Mouse (Mus musculus): ENCODE data around the gene Gcsam.

The Gcsam gene

DNA sequence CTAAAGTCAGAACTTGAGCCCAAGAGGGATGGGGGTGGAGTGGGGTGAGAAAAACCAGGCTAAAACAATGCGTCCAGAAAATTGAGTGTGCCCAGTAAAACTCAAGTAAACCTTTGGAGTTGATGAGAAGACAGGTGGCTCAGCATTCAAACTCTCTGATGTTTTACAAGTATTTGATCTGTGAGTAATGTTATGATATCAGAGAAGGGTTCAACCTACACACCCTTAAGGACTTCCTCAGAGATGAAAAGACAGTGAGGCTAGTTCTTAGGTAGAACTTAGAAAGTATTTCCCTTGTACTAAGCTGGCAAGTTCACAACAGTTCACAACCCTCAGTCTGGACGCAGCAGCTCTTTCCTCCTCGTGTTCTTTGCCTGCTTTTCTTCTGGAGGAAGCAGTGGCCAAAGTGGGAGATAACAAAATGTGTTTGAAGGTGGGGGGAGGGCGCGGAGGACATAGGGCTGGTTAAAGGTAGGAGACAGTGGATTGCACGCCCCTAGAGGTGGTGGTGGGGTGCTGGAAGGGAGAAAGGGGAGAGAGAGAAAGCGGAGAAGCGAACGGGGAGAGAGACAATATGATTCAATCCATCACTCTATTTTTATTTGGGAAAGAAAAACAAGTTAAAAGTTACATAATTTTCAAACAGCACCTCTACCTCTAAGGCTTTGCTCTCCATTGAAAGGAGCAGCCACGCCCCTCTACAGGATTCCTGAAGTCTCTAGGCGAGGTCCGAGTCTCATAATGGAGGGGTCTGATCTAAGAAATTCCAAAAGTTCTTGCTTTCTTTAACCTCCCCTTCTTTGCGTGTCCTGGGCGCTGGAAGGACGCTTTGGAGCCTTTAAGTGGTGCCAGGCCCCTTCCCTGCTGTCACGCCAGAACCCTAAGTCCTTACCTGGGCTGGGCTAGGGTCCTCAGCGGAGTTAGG, 43.1 kb downstream of the Gcsam start:
- DNase-seq, result no peak

GRCm38 (mm10) chr16:45653934-45654332, 43.8 kb downstream of the Gcsam start, which contains the start of gene BC016579:
Gene BC016579 (minus strand): TSS chr16:45654068.
- peak; percentile 58 for DNase-seq

- no peak for DNase-seq
These were observed 44.3 kb downstream of the Gcsam start for GRCm38 (mm10) chr16:45654465-45654864.

DNA sequence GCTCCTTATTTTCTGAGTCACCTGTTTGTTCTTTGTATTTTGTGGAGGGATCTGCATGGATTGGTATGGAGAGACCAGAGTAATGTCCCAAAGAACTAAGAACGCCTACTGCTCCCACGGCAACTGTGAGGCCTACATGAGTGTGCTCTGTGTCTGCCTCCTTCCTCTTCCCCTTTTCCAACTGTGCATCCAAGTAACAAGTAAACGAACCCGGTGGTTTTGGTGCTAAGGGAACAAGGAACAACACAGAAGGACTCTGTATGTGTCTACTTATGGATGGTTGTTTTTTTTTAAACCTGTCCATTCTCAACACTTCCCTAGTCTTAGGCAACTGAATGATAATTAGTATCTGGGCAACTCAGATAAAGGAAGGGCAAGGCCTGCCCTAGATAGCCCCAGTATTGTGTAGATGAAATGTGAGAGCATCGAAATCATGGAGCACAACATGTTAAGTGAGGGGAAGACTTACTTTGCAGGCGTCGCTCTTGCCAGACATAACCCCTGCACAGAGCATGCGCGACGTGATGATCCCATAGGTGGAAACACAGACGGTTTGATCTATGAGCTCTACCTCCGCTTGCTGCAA, 47.5 kb downstream of the Gcsam start:
- DNase-seq, result peak; percentile 26

- no peak for DNase-seq
These were observed 48.1 kb downstream of the Gcsam start for GRCm38 (mm10) chr16:45658248-45658647.

GRCm38 (mm10) chr16:45659596-45659995, 49.4 kb downstream of the Gcsam start:
- no peak for DNase-seq

- DNase-seq, result no peak
These were observed 52.2 kb downstream of the Gcsam start for GRCm38 (mm10) chr16:45662381-45662780.

DNA sequence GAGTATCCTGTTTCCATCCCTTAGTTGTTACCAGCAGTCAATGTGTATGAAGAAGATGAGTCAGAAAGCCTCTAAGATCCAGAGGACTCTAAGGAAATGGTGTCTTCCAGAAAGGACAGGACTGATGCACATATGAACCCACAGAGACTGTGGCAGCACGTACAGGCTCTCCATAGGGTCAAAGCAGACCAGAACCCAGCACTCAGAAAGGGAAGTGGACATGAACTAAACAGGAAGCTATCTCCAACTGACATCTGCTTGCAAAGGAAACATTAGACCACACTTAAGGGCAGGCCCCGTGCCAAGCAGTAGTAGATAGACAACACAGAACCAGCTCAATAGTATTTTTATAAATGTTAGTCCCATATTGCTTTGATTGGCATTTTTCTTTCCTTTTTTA, 56.0 kb downstream of the Gcsam start:
- peak; percentile 59 for DNase-seq

DNA sequence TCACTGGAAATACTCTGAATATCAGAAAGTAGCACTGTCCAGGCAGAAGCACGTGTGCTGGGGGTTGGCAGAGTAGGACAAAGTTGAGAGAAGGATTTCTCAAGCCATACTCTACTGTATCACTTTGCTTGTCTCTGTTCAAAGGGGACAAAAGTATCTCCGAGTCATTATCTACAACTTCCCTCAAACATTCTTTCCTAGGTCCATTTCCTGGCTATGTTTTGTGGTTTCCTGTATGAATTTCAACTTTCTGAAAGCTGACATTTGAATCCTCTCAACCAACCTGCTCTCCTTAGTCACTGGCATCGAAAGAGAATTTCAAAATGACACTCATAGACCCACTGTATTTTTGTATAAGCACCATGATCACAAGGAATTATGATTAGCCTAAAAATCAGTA, 58.0 kb downstream of the Gcsam start:
- DNase-seq, result no peak

DNA sequence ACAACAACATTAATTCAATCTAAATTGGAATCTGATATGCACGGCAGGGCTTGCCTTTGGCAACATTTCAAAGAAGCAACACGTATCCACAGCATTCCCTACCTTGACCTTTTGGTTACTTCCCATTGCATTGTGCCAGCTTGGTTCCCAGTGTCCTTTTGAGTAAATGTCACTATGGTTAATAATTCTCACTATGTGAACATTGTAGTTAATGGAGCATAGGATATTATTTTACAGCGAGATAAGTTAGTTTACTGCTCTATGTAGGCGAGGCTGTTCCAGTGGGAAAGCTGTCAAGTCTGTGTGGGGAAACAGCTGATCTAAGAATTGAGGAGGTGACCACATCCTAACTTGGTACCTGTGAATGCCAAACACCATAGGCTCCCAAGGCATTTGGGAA, 59.8 kb downstream of the Gcsam start:
- DNase-seq, result no peak
